Mouse (Mus musculus) bone marrow macrophage, adult 2 months (primary cell): Measurements from ENCODE around the gene Gm13040. TPM values are rescaled to one million over a fixed set of nuclear protein-coding genes. Genes with fewer than 3 reads are reported as not detected.
"Not testable (repeated sequence)": the region's sequence is repeated elsewhere in the genome, so short reads cannot be mapped to it uniquely, and the experiment has no call there.

Experiments used
- H3K27ac ChIP-seq: 2 replicates; pipeline ENCODE4 v1.5.1; 2012; ENCODE audit warnings: low read depth, low read length; ENCODE audit not compliant: insufficient read depth
- H3K4me1 ChIP-seq: 2 replicates; pipeline ENCODE4 v1.6.1; 2012; ENCODE audit warnings: low read length; ENCODE audit not compliant: control insufficient read depth, insufficient read depth
- H3K4me3 ChIP-seq: 2 replicates; pipeline ENCODE4 v1.5.1; 2012; ENCODE audit warnings: mild to moderate bottlenecking, low read length, moderate library complexity; ENCODE audit not compliant: insufficient read depth
- CTCF ChIP-seq: IDR thresholded peaks from 2 replicates; pipeline ENCODE4 v1.5.1; 2012; ENCODE audit warnings: low read depth, mild to moderate bottlenecking, low read length, moderate library complexity
- POLR2A ChIP-seq: IDR thresholded peaks from 2 replicates; pipeline ENCODE4 v1.6.1; 2012; ENCODE audit warnings: mild to moderate bottlenecking, low read depth, low read length, borderline replicate concordance
- polyA plus RNA-seq: library from polyadenylated mRNA; stranded (reverse); fragments of >200 nt; gene quantifications from 2 replicates; pipeline ENCODE4 v1.2.4, GENCODE M21; 2012; ENCODE audit not compliant: missing spikeins, insufficient read depth, insufficient read length

The Gm13040 gene
- not detected in 2 replicates for polyA plus RNA-seq

DNA sequence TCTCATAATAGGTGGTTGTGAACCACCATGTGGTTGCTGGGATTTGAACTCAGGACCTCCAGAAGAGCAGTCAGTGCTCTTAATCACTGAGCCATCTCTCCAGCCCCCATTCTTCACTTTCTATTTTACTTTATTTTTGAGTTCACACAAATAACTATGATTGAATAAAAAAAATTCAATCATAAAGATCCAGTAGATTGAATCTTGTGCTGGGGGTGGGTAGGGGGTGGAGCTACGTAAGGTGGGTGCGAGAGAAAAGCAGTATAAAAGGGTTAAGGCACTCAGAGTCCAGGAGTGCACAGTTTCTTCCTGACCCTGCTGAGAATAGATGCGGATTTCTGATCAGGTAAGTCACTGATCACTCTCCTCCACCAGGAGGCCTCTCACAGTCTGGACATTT, at the start of gene Gm13040:
TSS of gene Gm13040 (plus strand) at position 301 of the 400 bp plus-strand sequence.
- H3K4me3 ChIP-seq, H3K4me1 ChIP-seq, H3K27ac ChIP-seq: not testable (repeated sequence)

DNA sequence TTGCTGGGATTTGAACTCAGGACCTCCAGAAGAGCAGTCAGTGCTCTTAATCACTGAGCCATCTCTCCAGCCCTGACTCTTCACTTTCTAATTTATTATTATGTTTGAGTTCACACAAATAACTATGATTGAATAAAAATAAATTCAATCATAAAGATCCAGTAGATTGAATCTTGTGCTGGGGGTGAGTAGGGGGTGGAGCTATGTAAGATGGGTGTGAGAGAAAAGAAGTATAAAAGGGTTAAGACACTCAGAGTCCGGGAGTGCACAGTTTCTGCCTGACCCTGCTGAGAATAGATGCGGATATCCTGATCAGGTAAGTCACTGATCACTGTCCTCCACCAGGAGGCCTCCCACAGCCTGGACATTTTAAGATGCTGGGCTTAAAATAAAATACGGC, 24.7 kb upstream of the Gm13040 start, which contains the start of gene Gm13043:
TSS of gene Gm13043 (plus strand) at position 301 of the 400 bp plus-strand sequence.
- Histone ChIP-seq H3K4me1 (no peaks in the 10 kb centered on the region), H3K4me3 (no peak within 1 kb of the TSS), H3K27ac (no peak within 1 kb of the TSS)
- no peak for TF ChIP-seq CTCF
- no peak for TF ChIP-seq POLR2A

DNA sequence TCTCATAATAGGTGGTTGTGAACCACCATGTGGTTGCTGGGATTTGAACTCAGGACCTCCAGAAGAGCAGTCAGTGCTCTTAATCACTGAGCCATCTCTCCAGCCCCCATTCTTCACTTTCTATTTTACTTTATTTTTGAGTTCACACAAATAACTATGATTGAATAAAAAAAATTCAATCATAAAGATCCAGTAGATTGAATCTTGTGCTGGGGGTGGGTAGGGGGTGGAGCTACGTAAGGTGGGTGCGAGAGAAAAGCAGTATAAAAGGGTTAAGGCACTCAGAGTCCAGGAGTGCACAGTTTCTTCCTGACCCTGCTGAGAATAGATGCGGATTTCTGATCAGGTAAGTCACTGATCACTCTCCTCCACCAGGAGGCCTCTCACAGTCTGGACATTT, 15.6 kb downstream of the Gm13040 start, which contains the start of the genes BC080695 and Gm13057:
TSS of gene BC080695 (plus strand) at position 301 of the 400 bp plus-strand sequence.
TSS of gene Gm13057 (plus strand) at position 310 of the 400 bp plus-strand sequence.
- H3K27ac ChIP-seq, H3K4me3 ChIP-seq, H3K4me1 ChIP-seq: not testable (repeated sequence)

Other genes with a start within 250 kb of the Gm13040 start
- gene Pdpn, start 236.4 kb upstream of the Gm13040 start, polyA plus RNA-seq = 1.6 and 3.0 TPM in 2 replicates
- not detected in 2 replicates for gene Lrrc38, start 186.2 kb upstream of the Gm13040 start, polyA plus RNA-seq
- not detected in 2 replicates for gene Pramel1, start 141.5 kb upstream of the Gm13040 start, polyA plus RNA-seq
- 16.2 and 17.1 TPM in 2 replicates for gene Pramef8, start 123.5 kb upstream of the Gm13040 start, polyA plus RNA-seq
- gene Oog4, start 85.6 kb upstream of the Gm13040 start, polyA plus RNA-seq = not detected in 2 replicates
- not detected in 2 replicates for gene Gm13043, start 24.6 kb upstream of the Gm13040 start, polyA plus RNA-seq
- not detected in 2 replicates for gene BC080695, start 15.7 kb downstream of the Gm13040 start, polyA plus RNA-seq
- not detected in 2 replicates for gene Gm13057, start 15.8 kb downstream of the Gm13040 start, polyA plus RNA-seq
- gene Gm13083, start 79.0 kb downstream of the Gm13040 start, polyA plus RNA-seq = not detected in 2 replicates
- gene Gm13088, start 121.3 kb downstream of the Gm13040 start, polyA plus RNA-seq = not detected in 2 replicates
- gene Gm13089, start 166.8 kb downstream of the Gm13040 start, polyA plus RNA-seq = not detected in 2 replicates
- not detected in 2 replicates for gene Gm13078, start 183.5 kb downstream of the Gm13040 start, polyA plus RNA-seq